Mouse (Mus musculus) intestine, embryonic 16.5 days (tissue): ENCODE results near the gene Ifna14. TPM values are rescaled to one million over a fixed set of nuclear protein-coding genes. Genes with fewer than 3 reads are reported as not detected.

Experiments used
- polyA plus RNA-seq: library from polyadenylated mRNA; unstranded; fragments of >200 nt; fragmentation: Nextera tagmentation; extraction: Ambion mirVana; gene quantifications from 2 replicates; pipeline ENCODE4 v1.2.1, GENCODE M21; 2015

Ifna14 gene
- polyA plus RNA-seq, 1 experiment from 2014 or later, result not detected

Other genes with a start within 250 kb of the Ifna14 start
- gene Hacd4, start 132.9 kb downstream of the Ifna14 start, polyA plus RNA-seq, result 10.8 and 12.1 TPM in 2 replicates
- not detected in 2 replicates for gene Ifnb1, start 49.0 kb downstream of the Ifna14 start, polyA plus RNA-seq
- gene Ifna15, start 13.6 kb downstream of the Ifna14 start, polyA plus RNA-seq, result not detected in 2 replicates
- gene Ifna9, start 20.6 kb upstream of the Ifna14 start, polyA plus RNA-seq, result not detected in 2 replicates
- not detected in 2 replicates for gene Ifna12, start 31.6 kb upstream of the Ifna14 start, polyA plus RNA-seq
- gene C87499, start 62.6 kb upstream of the Ifna14 start, polyA plus RNA-seq, result not detected in 2 replicates
- gene Ifna13, start 72.7 kb upstream of the Ifna14 start, polyA plus RNA-seq, result not detected in 2 replicates
- not detected in 2 replicates for gene Ifna16, start 105.1 kb upstream of the Ifna14 start, polyA plus RNA-seq
- not detected in 2 replicates for gene Ifna2, start 112.1 kb upstream of the Ifna14 start, polyA plus RNA-seq
- not detected in 2 replicates for gene Ifnab, start 119.6 kb upstream of the Ifna14 start, polyA plus RNA-seq
- gene Gm26566, start 150.0 kb upstream of the Ifna14 start, polyA plus RNA-seq, result 0.62 and 1.4 TPM in 2 replicates
- 63.4 and 69.9 TPM in 2 replicates for gene Klhl9, start 150.7 kb upstream of the Ifna14 start, polyA plus RNA-seq
- gene Gm13271, start 183.1 kb upstream of the Ifna14 start, polyA plus RNA-seq, result not detected in 2 replicates
- 0.21 TPM in 1 of 2 replicates, not detected in the other for gene Gm13283, start 188.3 kb upstream of the Ifna14 start, polyA plus RNA-seq
- 0.44 and 0.83 TPM in 2 replicates for gene Gm13290, start 202.0 kb upstream of the Ifna14 start, polyA plus RNA-seq
- gene Gm13289, start 205.1 kb upstream of the Ifna14 start, polyA plus RNA-seq, result not detected in 2 replicates
- gene Gm13272, start 208.1 kb upstream of the Ifna14 start, polyA plus RNA-seq, result 0.28 TPM in 1 of 2 replicates, not detected in the other
- 0.11 TPM in 1 of 2 replicates, not detected in the other for gene Ifnz, start 210.3 kb upstream of the Ifna14 start, polyA plus RNA-seq
- not detected in 2 replicates for gene Gm13276, start 213.9 kb upstream of the Ifna14 start, polyA plus RNA-seq
- gene Gm13277, start 216.8 kb upstream of the Ifna14 start, polyA plus RNA-seq, result not detected in 2 replicates
- not detected in 2 replicates for gene Gm13278, start 219.8 kb upstream of the Ifna14 start, polyA plus RNA-seq
- gene Gm13275, start 222.7 kb upstream of the Ifna14 start, polyA plus RNA-seq, result not detected in 2 replicates
- gene Gm13279, start 225.6 kb upstream of the Ifna14 start, polyA plus RNA-seq, result not detected in 2 replicates
- gene Gm13285, start 227.9 kb upstream of the Ifna14 start, polyA plus RNA-seq, result 0.47 and 0.53 TPM in 2 replicates
- not detected in 2 replicates for gene Gm13287, start 231.5 kb upstream of the Ifna14 start, polyA plus RNA-seq
- not detected in 2 replicates for gene Gm13288, start 233.7 kb upstream of the Ifna14 start, polyA plus RNA-seq
- not detected in 2 replicates for gene Ifna7, start 244.4 kb upstream of the Ifna14 start, polyA plus RNA-seq
- not detected in 2 replicates for gene Ifna11, start 248.2 kb upstream of the Ifna14 start, polyA plus RNA-seq